Mouse (Mus musculus): ENCODE measurements around the gene Tex26. TPM values are rescaled to one million over a fixed set of nuclear protein-coding genes. Genes with fewer than 3 reads are reported as not detected.

Gene Tex26
- total RNA-seq, 1 experiment: 0.71 TPM

DNA sequence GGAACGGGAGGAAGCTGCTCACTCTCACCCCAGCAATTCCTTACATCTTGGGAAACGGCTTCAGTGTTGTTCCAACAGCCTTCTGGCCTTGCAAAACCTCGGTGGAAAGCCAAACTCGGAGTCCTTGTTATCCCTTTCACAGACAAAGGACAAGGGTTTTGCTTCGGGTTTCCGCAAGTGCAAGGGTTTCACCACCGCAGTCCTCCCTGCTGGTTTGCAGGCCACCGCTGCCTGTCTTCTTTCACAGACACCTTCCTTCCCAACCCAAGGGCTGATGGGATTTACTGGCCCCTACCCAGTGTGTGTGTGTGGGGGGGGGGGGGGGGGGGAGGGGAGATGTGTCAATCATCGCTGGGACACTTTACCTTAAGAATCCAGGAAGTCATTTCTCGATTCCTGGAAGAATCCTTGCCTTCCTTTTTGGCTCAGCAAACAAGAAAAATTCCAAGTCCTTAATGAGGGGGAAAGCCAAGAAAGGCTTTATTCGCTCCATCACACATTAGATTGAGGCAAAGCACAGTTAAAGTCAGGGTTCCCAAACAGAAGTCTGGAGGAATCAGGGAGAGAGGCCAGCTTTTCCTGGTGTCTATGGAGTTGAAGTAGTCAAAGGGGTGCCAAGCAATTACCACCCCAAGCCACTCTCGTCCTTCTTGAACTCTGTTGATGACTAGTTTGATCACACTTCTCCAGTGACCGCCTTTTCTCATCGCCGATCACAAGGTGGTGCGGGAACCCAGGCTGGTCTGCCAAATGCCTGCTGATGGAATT, 35.4 kb downstream of the Tex26 start:
- H3K4me1 ChIP-seq (ENCODE audit: control insufficient read depth in 2 of 2, insufficient read depth in 2 of 2, low read length in 2 of 2, poor library complexity in 1 of 2): no peaks in the 10 kb centered on the region
- H3K9me3 ChIP-seq (ENCODE audit: control insufficient read depth, insufficient read depth, low read depth, low read length): no peaks in the 10 kb centered on the region
- no peak overlapping the region for H3K27ac ChIP-seq (ENCODE audit: insufficient read depth, low read depth, low read length, poor library complexity, severe bottlenecking)
- no peak for DNase-seq (ENCODE audit: low read depth, low spot score)
- TF ChIP-seq MAFK (IDR thresholded peaks at IDR 0.05; ENCODE audit: insufficient read depth, low read depth, low read length): no peak
- TF ChIP-seq HCFC1 (IDR thresholded peaks at IDR 0.05; ENCODE audit: borderline replicate concordance, insufficient read depth, low read length): no peak
- no peak for TF ChIP-seq ZNF384 (IDR thresholded peaks at IDR 0.05; ENCODE audit: low read depth, low read length)
- no peak for TF ChIP-seq ZC3H11A (IDR thresholded peaks at IDR 0.05; ENCODE audit: borderline replicate concordance, low read depth, low read length)
- TF ChIP-seq CHD2 (IDR thresholded peaks at IDR 0.05; ENCODE audit: low read depth, low read length): no peak
- in situ Hi-C loops (cut with MboI; ENCODE audit: low sequenced_read_pairs in 2 of 2, unreplicated experiment in 2 of 2): no loop called here
- peak overlapping the region; percentile 26 to 50 for H3K4me3 ChIP-seq (ENCODE audit: insufficient read depth in 1 of 2, low read depth in 1 of 2, low read length in 2 of 2, poor library complexity in 1 of 2, severe bottlenecking in 1 of 2)
- H3K36me3 ChIP-seq (ENCODE audit: control insufficient read depth, insufficient read depth, low read length, poor library complexity, severe bottlenecking): no peaks in the 10 kb centered on the region
- peak overlapping the region; percentile 9; the same call in 1 of the 2 replicates for H3K9ac ChIP-seq (ENCODE audit: insufficient read depth, low read depth, low read length, poor library complexity, severe bottlenecking)

DNA sequence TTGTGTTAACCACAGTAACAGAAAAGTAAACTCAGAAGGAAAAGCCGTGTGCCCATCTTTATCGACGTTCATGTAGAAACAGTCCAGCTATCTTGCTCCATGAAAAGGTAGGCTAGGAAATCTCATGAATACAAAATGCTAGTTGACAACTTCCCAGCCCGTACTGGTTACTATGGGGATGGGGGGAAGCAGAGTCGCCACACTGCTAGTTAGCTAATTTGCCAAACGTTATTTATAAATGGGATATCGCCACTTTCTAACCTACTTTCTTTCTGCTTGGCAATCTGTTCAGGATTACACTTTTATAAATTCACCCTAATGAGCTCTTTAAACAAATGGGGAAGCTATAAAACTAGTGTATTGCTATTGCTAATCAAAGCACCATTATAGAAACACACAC, 42.5 kb downstream of the Tex26 start:
- no peak for DNase-seq (ENCODE audit: low read depth, low spot score)
- no peaks in the 10 kb centered on the region for H3K9me3 ChIP-seq (ENCODE audit: control insufficient read depth, insufficient read depth, low read depth, low read length)
- no peak overlapping the region for H3K9ac ChIP-seq (ENCODE audit: insufficient read depth, low read depth, low read length, poor library complexity, severe bottlenecking)
- H3K4me1 ChIP-seq (ENCODE audit: control insufficient read depth in 2 of 2, insufficient read depth in 2 of 2, low read length in 2 of 2, poor library complexity in 1 of 2): no peaks in the 10 kb centered on the region
- TF ChIP-seq ZNF384 (IDR thresholded peaks at IDR 0.05; ENCODE audit: low read depth, low read length) (no peak), MAFK (IDR thresholded peaks at IDR 0.05; ENCODE audit: insufficient read depth, low read depth, low read length) (no peak), HCFC1 (IDR thresholded peaks at IDR 0.05; ENCODE audit: borderline replicate concordance, insufficient read depth, low read length) (no peak)
- in situ Hi-C loops (cut with MboI; ENCODE audit: low sequenced_read_pairs in 2 of 2, unreplicated experiment in 2 of 2): no loop called here
- H3K4me3 ChIP-seq (ENCODE audit: insufficient read depth in 1 of 2, low read depth in 1 of 2, low read length in 2 of 2, poor library complexity in 1 of 2, severe bottlenecking in 1 of 2): no peak overlapping the region
- no peaks in the 10 kb centered on the region for H3K36me3 ChIP-seq (ENCODE audit: control insufficient read depth, insufficient read depth, low read length, poor library complexity, severe bottlenecking)
- H3K27ac ChIP-seq (ENCODE audit: insufficient read depth, low read depth, low read length, poor library complexity, severe bottlenecking): no peak overlapping the region

DNA sequence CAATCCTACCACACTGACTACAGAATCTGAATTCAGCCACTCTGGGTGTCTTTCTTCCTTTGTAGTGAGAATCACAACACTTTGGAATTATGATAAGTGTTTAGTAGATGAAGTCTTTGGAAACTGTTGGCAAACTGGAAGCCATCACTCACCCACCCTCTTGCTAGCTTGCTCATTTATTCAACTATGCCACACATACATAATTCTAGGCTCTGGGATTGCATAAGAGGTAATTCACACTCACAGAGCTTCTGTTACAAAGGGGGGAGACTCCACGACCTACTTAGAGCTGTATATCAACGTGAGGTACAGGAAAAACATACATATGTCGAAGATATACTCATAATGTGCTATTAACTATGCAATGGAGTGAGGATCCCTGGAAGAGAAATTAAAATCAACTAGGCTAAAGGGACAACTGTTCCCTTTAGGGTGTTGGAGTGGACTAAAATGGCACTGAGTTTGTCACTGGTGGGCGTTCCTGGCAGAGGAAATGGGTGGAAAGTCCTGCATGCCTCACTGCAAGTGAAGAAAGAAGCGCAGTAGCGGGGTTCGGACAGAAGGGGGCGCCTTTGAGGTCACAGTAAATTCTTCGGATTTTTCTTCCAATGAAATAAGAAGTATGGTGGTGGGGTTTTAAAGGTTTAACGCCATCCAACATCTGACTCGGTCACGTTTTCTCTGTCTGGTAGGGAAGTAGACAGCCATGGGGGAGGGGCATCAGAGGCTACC, 44.0 kb downstream of the Tex26 start:
- H3K4me1 ChIP-seq (ENCODE audit: control insufficient read depth in 2 of 2, insufficient read depth in 2 of 2, low read length in 2 of 2, poor library complexity in 1 of 2): peaks cover 0 to 2% of the 10 kb centered on the region in 2 experiments; a peak in 1 of 4 replicates
- no peak overlapping the region for H3K4me3 ChIP-seq (ENCODE audit: insufficient read depth in 1 of 2, low read depth in 1 of 2, low read length in 2 of 2, poor library complexity in 1 of 2, severe bottlenecking in 1 of 2)
- peak; percentile 54 for DNase-seq (ENCODE audit: low read depth, low spot score)
- H3K36me3 ChIP-seq (ENCODE audit: control insufficient read depth, insufficient read depth, low read length, poor library complexity, severe bottlenecking): no peaks in the 10 kb centered on the region
- H3K9ac ChIP-seq (ENCODE audit: insufficient read depth, low read depth, low read length, poor library complexity, severe bottlenecking): no peak overlapping the region
- TF ChIP-seq MAFK (IDR thresholded peaks at IDR 0.05; ENCODE audit: insufficient read depth, low read depth, low read length): no peak
- no peak for TF ChIP-seq ZNF384 (IDR thresholded peaks at IDR 0.05; ENCODE audit: low read depth, low read length)
- TF ChIP-seq HCFC1 (IDR thresholded peaks at IDR 0.05; ENCODE audit: borderline replicate concordance, insufficient read depth, low read length): no peak
- TF ChIP-seq CHD2 (IDR thresholded peaks at IDR 0.05; ENCODE audit: low read depth, low read length): no peak
- TF ChIP-seq ZC3H11A (IDR thresholded peaks at IDR 0.05; ENCODE audit: borderline replicate concordance, low read depth, low read length): no peak
- in situ Hi-C loops (cut with MboI; ENCODE audit: low sequenced_read_pairs in 2 of 2, unreplicated experiment in 2 of 2): no loop called here
- no peaks in the 10 kb centered on the region for H3K9me3 ChIP-seq (ENCODE audit: control insufficient read depth, insufficient read depth, low read depth, low read length)
- H3K27ac ChIP-seq (ENCODE audit: insufficient read depth, low read depth, low read length, poor library complexity, severe bottlenecking): no peak overlapping the region

DNA sequence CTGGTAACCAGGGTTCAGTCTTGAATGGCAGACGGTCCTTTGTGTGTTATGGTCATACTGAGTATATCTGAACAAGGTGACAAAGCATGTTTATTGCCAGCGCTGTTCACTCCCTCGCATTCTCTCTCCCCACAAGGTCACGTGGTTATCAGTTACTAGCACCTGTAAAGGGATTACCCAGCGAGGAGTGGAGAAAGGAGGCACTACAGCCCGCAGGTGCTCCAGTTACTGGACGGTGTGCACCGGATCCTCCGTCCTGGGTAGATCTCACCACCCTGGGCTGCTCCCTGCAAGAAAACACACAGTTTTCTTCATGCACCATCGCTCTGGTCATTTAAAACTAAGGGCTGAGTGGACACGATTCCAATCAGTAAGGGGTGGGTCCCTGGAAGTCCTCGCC, 44.8 kb downstream of the Tex26 start:
- Histone ChIP-seq H3K27ac (ENCODE audit: insufficient read depth, low read depth, low read length, poor library complexity, severe bottlenecking) (no peak overlapping the region), H3K4me1 (ENCODE audit: control insufficient read depth in 2 of 2, insufficient read depth in 2 of 2, low read length in 2 of 2, poor library complexity in 1 of 2) (peaks cover 0 to 2% of the 10 kb centered on the region in 2 experiments; a peak in 1 of 4 replicates), H3K9ac (ENCODE audit: insufficient read depth, low read depth, low read length, poor library complexity, severe bottlenecking) (no peak overlapping the region), H3K4me3 (ENCODE audit: insufficient read depth in 1 of 2, low read depth in 1 of 2, low read length in 2 of 2, poor library complexity in 1 of 2, severe bottlenecking in 1 of 2) (no peak overlapping the region), H3K36me3 (ENCODE audit: control insufficient read depth, insufficient read depth, low read length, poor library complexity, severe bottlenecking) (no peaks in the 10 kb centered on the region), H3K9me3 (ENCODE audit: control insufficient read depth, insufficient read depth, low read depth, low read length) (no peaks in the 10 kb centered on the region)
- no peak for DNase-seq (ENCODE audit: low read depth, low spot score)
- no peak for TF ChIP-seq CHD2 (IDR thresholded peaks at IDR 0.05; ENCODE audit: low read depth, low read length)
- TF ChIP-seq ZNF384 (IDR thresholded peaks at IDR 0.05; ENCODE audit: low read depth, low read length): no peak
- no peak for TF ChIP-seq ZC3H11A (IDR thresholded peaks at IDR 0.05; ENCODE audit: borderline replicate concordance, low read depth, low read length)
- TF ChIP-seq MAFK (IDR thresholded peaks at IDR 0.05; ENCODE audit: insufficient read depth, low read depth, low read length): no peak
- in situ Hi-C loops (cut with MboI; ENCODE audit: low sequenced_read_pairs in 2 of 2, unreplicated experiment in 2 of 2): no loop called here
